Mouse (Mus musculus) neural tube, embryonic 15.5 days (tissue): ENCODE results near the gene Cdh6. TPM values are rescaled to one million over a fixed set of nuclear protein-coding genes. Genes with fewer than 3 reads are reported as not detected.

Source experiments
- ATAC-seq: fragments of 200-750 bp; cut with Nextera tagmentation; 2 replicates; pipeline ENCODE4 v1.8.0; 2017; ENCODE audit warnings: mild to moderate bottlenecking, moderate TSS enrichment, moderate library complexity; ENCODE audit not compliant: low FRiP score
- H3K27ac ChIP-seq: fragments of 300-500 bp; sonication (generic); replicated peaks from 2 replicates; pipeline ENCODE4 v1.5.1; 2015; ENCODE audit warnings: mild to moderate bottlenecking, inconsistent platforms
- H3K27me3 ChIP-seq: fragments of 300-500 bp; sonication (generic); replicated peaks from 2 replicates; pipeline ENCODE4 v1.6.1; 2015; ENCODE audit warnings: inconsistent platforms
- H3K36me3 ChIP-seq: fragments of 300-500 bp; sonication (generic); 2 replicates; pipeline ENCODE4 v1.6.1; 2015; ENCODE audit warnings: inconsistent platforms
- H3K4me1 ChIP-seq: fragments of 300-500 bp; sonication (generic); 2 replicates; pipeline ENCODE4 v1.6.1; 2015; ENCODE audit warnings: inconsistent platforms
- H3K4me2 ChIP-seq: fragments of 300-500 bp; sonication (generic); 2 replicates; pipeline ENCODE4 v1.6.1; 2015; ENCODE audit warnings: inconsistent platforms, mild to moderate bottlenecking, moderate library complexity
- H3K4me3 ChIP-seq: fragments of 300-500 bp; sonication (generic); replicated peaks from 2 replicates; pipeline ENCODE4 v1.5.1; 2015; ENCODE audit warnings: mild to moderate bottlenecking, inconsistent platforms
- H3K9ac ChIP-seq: fragments of 300-500 bp; sonication (generic); replicated peaks from 2 replicates; pipeline ENCODE4 v1.6.1; 2015; ENCODE audit warnings: mild to moderate bottlenecking, inconsistent platforms
- H3K9me3 ChIP-seq: fragments of 300-500 bp; sonication (generic); replicated peaks from 2 replicates; pipeline ENCODE4 v1.6.1; 2016; ENCODE audit warnings: inconsistent platforms
- WGBS: fragments of 180-500 bp; shearing (Covaris S2); methylation state at CpG from one replicate; pipeline ENCODE4 v1.1.7; 2015; ENCODE audit warnings: mixed read lengths; 5-methylcytosine and 5-hydroxymethylcytosine counted together
- polyA plus RNA-seq: library from polyadenylated mRNA; unstranded; fragments of >200 nt; fragmentation: Nextera tagmentation; extraction: Ambion mirVana; gene quantifications from 2 replicates; pipeline ENCODE4 v1.2.1, GENCODE M21; 2015

The Cdh6 gene
- polyA plus RNA-seq, 1 experiment from 2014 or later, result 22.7 TPM

DNA sequence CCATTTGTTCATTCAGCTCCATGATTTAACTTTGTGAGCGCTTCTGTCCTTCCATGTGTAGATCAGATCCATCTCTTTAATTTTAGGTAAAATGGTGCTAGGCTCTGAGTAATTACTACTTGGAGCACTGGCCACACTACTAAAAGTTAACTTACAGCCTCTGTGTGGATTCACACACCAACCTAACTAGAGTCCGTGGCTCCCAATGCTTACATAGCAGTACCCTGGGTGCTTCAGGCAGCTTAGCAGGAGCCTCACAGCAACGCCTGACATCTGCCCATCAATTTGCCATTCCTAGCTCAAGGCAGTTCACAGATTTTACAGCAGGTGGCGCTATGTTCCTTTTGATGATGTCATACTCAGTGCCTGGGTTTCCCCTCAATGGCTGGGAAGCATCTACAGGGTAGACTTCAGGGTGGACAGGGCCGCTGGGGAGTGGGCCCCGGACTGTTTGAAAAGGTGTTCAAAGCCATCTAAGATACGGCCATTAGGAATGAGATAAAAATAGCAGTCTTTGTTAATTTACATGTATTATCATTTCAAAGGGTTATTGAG is 84.9 kb downstream of the Cdh6 start:
- ATAC-seq, result peak; percentile 53; the same call in 1 of the 2 replicates
- no peaks in the 10 kb centered on the region for H3K27me3 ChIP-seq
- no peak overlapping the region for H3K4me3 ChIP-seq
- no peak overlapping the region for H3K4me2 ChIP-seq
- H3K4me1 ChIP-seq, result 0 out of 2 replicates have a peak, but pooled peaks cover 4% of the 10 kb centered on the region
- 51% methylated on average over 7 of the region's 7 CpGs for WGBS
- no peak overlapping the region for H3K27ac ChIP-seq
- no peak overlapping the region for H3K9ac ChIP-seq
- H3K9me3 ChIP-seq, result no peaks in the 10 kb centered on the region
- no peaks in the 10 kb centered on the region for H3K36me3 ChIP-seq

- Histone ChIP-seq H3K4me2 (no peak overlapping the region), H3K27ac (no peak overlapping the region), H3K4me1 (0 out of 2 replicates have a peak, but pooled peaks cover 4% of the 10 kb centered on the region), H3K9me3 (no peaks in the 10 kb centered on the region), H3K36me3 (no peaks in the 10 kb centered on the region), H3K9ac (no peak overlapping the region), H3K4me3 (no peak overlapping the region), H3K27me3 (no peaks in the 10 kb centered on the region)
- no peak for ATAC-seq
- 85% methylated on average over 9 of the region's 9 CpGs for WGBS
Measured at GRCm38 (mm10) chr15:13084746-13085145, 88.7 kb downstream of the Cdh6 start.

GRCm38 (mm10) chr15:13076908-13077669 is 96.4 kb downstream of the Cdh6 start:
- no peak overlapping the region for H3K4me3 ChIP-seq
- no peaks in the 10 kb centered on the region for H3K9me3 ChIP-seq
- no peak overlapping the region for H3K9ac ChIP-seq
- no peak overlapping the region for H3K4me2 ChIP-seq
- WGBS, result 60% methylated on average over 8 of the region's 8 CpGs
- no peaks in the 10 kb centered on the region for H3K36me3 ChIP-seq
- H3K27me3 ChIP-seq, result no peaks in the 10 kb centered on the region
- H3K27ac ChIP-seq, result no peak overlapping the region
- ATAC-seq, result peak; percentile 63; the same call in 1 of the 2 replicates
- 0 out of 2 replicates have a peak, but pooled peaks cover 4% of the 10 kb centered on the region for H3K4me1 ChIP-seq

DNA sequence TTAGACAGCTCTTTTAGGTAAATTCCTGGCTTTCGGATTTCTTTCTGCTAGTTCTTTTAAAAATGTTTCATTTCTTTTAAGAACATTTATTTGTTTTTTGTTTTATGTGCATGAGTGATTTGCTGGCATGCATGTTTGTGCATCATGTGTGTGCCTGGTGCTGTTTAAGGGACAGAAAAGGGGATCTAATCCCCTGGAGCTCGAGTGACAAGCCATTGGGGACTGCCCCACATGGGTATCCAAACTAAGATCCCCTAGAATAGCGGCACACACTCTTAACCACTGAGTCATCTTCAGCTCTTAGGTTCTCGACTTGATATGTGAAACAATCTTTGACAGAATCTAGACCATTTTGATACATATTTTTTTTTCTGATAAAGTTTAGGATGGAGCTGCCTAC is 99.4 kb downstream of the Cdh6 start:
- WGBS, result 76% methylated on average over 4 of the region's 4 CpGs
- Histone ChIP-seq H3K9ac (no peak overlapping the region), H3K4me2 (no peak overlapping the region), H3K27ac (no peak overlapping the region), H3K36me3 (no peaks in the 10 kb centered on the region), H3K27me3 (no peaks in the 10 kb centered on the region), H3K4me1 (0 out of 2 replicates have a peak, but pooled peaks cover 4% of the 10 kb centered on the region), H3K9me3 (no peaks in the 10 kb centered on the region), H3K4me3 (no peak overlapping the region)
- ATAC-seq, result no peak

GRCm38 (mm10) chr15:13068213-13068516 is 105.3 kb downstream of the Cdh6 start:
- peak; percentile 53 for ATAC-seq
- H3K4me1 ChIP-seq, result peaks cover 23% of the 10 kb centered on the region
- H3K9ac ChIP-seq, result no peak overlapping the region
- no peaks in the 10 kb centered on the region for H3K9me3 ChIP-seq
- peak overlapping the region; percentile 26; the same call in 1 of the 2 replicates for H3K4me3 ChIP-seq
- H3K4me2 ChIP-seq, result peak overlapping the region; percentile 56
- peak overlapping the region; percentile 51; the same call in 1 of the 2 replicates for H3K27ac ChIP-seq
- no peaks in the 10 kb centered on the region for H3K36me3 ChIP-seq
- H3K27me3 ChIP-seq, result no peaks in the 10 kb centered on the region

DNA sequence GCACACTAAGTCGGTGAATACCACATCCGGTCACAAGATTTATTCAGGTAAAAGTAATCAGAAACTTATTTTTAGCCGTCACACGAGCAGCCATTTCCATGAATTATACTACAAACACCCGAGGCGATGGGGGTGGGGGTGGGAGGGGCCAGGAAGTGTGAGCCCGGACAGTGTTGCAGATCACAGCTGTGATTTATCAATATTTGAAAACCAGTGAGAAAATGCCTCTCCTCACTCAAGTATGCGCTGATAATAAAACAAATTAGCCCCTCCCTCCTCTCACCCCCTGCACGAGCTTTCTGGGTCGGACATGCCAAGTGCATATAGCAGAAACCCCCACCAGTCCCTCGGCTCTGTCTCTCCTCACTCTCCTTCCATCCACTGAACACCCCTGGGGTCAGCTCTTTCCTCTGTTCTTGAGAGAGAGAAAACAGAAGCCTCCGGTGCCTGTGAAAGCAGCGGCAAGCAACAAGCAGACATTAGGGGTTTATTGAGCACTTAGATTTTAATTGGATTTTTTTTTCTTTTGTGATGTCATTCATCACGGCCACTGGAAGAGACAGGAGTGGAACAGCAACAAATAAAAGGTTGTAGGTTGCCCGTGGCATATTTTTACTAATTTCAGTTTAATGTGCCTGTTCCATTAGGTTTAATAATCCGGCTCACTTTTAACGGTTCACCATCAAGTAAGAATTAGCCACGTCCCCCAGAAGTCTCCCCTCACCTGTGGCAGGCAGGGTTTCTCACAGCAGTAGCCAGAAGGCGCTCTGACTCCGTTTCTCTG is 105.9 kb downstream of the Cdh6 start:
- peak; percentile 73 for ATAC-seq
- H3K9me3 ChIP-seq, result no peaks in the 10 kb centered on the region
- H3K4me1 ChIP-seq, result peaks cover 23% of the 10 kb centered on the region
- H3K27me3 ChIP-seq, result no peaks in the 10 kb centered on the region
- H3K36me3 ChIP-seq, result no peaks in the 10 kb centered on the region
- peak overlapping the region; percentile 51; the same call in 1 of the 2 replicates for H3K27ac ChIP-seq
- H3K4me3 ChIP-seq, result peak overlapping the region; percentile 26
- H3K9ac ChIP-seq, result no peak overlapping the region
- WGBS, result 27% methylated on average over 20 of the region's 20 CpGs
- peak overlapping the region; percentile 56 for H3K4me2 ChIP-seq

GRCm38 (mm10) chr15:13066765-13067164 is 106.7 kb downstream of the Cdh6 start:
- ATAC-seq, result peak; percentile 25; the same call in 1 of the 2 replicates

DNA sequence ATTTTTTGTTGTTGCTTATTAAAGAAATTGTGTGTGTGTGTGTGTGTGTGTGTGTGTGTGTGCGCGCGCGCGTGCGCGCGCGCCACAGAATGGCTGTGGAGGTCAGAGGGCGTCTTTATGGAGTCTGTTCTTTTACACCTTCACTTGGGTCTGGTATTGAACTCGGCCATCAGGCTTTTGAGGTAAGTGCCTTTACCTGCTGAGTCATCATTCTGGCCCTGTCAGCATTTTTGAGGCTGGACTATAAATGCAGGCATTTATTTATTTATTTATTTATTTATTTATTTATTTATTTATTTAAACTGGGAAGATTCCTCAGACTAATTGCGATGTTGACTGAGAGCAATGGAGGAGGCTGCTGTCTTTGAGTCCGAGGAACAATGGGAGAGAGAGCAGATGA is 109.8 kb downstream of the Cdh6 start:
- Histone ChIP-seq H3K9me3 (no peaks in the 10 kb centered on the region), H3K27ac (no peak overlapping the region), H3K4me3 (no peak overlapping the region), H3K27me3 (no peaks in the 10 kb centered on the region), H3K4me2 (no peak overlapping the region), H3K4me1 (peaks cover 23% of the 10 kb centered on the region), H3K9ac (no peak overlapping the region), H3K36me3 (no peaks in the 10 kb centered on the region)
- WGBS, result 99% methylated on average over 13 of the region's 13 CpGs
- ATAC-seq, result no peak

More at GRCm38 (mm10) chr15:13066765-13067164, 106.7 kb downstream of the Cdh6 start:
- Histone ChIP-seq H3K4me1 (peaks cover 23% of the 10 kb centered on the region), H3K9me3 (no peaks in the 10 kb centered on the region), H3K36me3 (no peaks in the 10 kb centered on the region), H3K9ac (no peak overlapping the region), H3K4me2 (peak overlapping the region; percentile 56), H3K27ac (no peak overlapping the region), H3K4me3 (no peak overlapping the region), H3K27me3 (no peaks in the 10 kb centered on the region)
- 41% methylated on average over 9 of the region's 9 CpGs for WGBS

- no peak overlapping the region for H3K4me3 ChIP-seq
- 66% methylated on average over 5 of the region's 5 CpGs for WGBS
Measured at GRCm38 (mm10) chr15:13057728-13058127, 115.7 kb downstream of the Cdh6 start.

GRCm38 (mm10) chr15:13057302-13057701 is 116.2 kb downstream of the Cdh6 start:
- no peak; the same call in 1 of the 2 replicates for ATAC-seq
- H3K27me3 ChIP-seq, result no peaks in the 10 kb centered on the region
- no peak overlapping the region for H3K27ac ChIP-seq

More at GRCm38 (mm10) chr15:13057728-13058127, 115.7 kb downstream of the Cdh6 start:
- Histone ChIP-seq H3K27me3 (no peaks in the 10 kb centered on the region), H3K36me3 (0 out of 2 replicates have a peak, but pooled peaks cover 1% of the 10 kb centered on the region), H3K27ac (no peak overlapping the region), H3K4me2 (no peak overlapping the region), H3K9me3 (no peaks in the 10 kb centered on the region), H3K4me1 (0 out of 2 replicates have a peak, but pooled peaks cover 3% of the 10 kb centered on the region), H3K9ac (no peak overlapping the region)
- no peak; the same call in 1 of the 2 replicates for ATAC-seq

GRCm38 (mm10) chr15:13047910-13048309 is 125.6 kb downstream of the Cdh6 start:
- no peak overlapping the region for H3K27ac ChIP-seq
- WGBS, result 83% methylated on average over 7 of the region's 7 CpGs
- ATAC-seq, result no peak
- no peak overlapping the region for H3K4me3 ChIP-seq
- H3K4me2 ChIP-seq, result no peak overlapping the region
- no peaks in the 10 kb centered on the region for H3K9me3 ChIP-seq
- no peaks in the 10 kb centered on the region for H3K27me3 ChIP-seq
- no peak overlapping the region for H3K9ac ChIP-seq
- 0 out of 2 replicates have a peak, but pooled peaks cover 3% of the 10 kb centered on the region for H3K36me3 ChIP-seq
- H3K4me1 ChIP-seq, result no peaks in the 10 kb centered on the region

More at GRCm38 (mm10) chr15:13057302-13057701, 116.2 kb downstream of the Cdh6 start:
- Histone ChIP-seq H3K9me3 (no peaks in the 10 kb centered on the region), H3K4me3 (no peak overlapping the region), H3K4me2 (no peak overlapping the region), H3K36me3 (0 out of 2 replicates have a peak, but pooled peaks cover 3% of the 10 kb centered on the region), H3K4me1 (0 out of 2 replicates have a peak, but pooled peaks cover 3% of the 10 kb centered on the region), H3K9ac (no peak overlapping the region)
- 83% methylated on average over 10 of the region's 10 CpGs for WGBS
